Mouse (Mus musculus) urinary bladder, postnatal 25 days (tissue): ENCODE measurements around the gene Cd163.

Experiments
- DNase-seq: peaks from one replicate; pipeline ENCODE4 v3.0.0; 2022; ENCODE audit warnings: low spot score

Cd163 gene

DNA sequence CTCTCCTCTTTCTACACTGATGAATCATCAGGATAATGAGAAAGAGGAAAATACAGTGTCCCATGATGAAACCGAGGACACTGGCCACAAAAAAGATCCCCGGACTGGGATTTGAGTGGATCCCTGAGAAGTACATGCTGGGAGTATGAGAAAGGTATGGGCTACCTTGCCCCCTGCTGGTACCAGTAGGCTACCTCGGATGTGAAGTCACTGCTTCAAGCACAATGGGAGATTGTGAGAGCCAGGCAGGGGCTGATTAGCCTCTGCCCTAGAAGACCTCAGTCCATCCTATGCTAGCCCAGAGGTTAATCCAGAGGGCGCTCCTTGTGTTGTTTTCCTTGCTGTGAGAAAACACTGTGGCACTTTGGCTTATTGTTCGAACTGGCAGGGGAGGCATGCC, 59.9 kb downstream of the Cd163 start:
- no peak for DNase-seq

DNA sequence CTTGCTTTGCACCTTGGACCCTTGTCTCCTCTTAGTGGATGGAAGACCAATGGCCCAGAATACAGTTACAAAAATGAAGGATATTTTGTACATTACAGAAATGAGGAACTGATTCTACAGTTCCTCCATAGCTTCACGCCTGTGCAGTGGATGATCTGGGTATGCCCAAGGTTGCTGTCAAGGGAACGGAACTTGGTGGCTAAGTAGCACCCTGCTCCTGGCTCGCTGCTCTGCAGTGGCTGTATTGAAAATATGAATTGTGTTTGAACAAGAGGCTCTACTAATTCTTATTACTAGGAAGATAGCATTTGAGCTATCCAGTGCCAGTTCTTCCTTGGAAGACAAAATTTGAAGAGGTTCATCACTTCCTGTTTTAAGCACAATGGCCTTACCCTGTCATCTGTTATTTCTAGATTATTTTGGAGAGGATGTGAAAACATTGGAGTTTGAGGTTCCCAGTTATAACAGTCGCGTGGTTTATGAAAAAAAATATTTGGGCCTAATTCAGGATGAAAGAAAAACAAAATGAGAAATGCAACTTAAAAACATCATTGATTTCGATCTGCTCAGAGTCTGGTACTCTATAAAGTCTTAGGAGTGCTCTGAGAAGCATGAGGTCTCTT, 69.2 kb downstream of the Cd163 start:
- no peak for DNase-seq

- DNase-seq: no peak
Observed at GRCm38 (mm10) chr6:124374683-124375082, 70.2 kb downstream of the Cd163 start.

- no peak for DNase-seq
Observed at GRCm38 (mm10) chr6:124375435-124375884, 71.0 kb downstream of the Cd163 start.

- no peak for DNase-seq
Observed at GRCm38 (mm10) chr6:124376311-124376710, 71.9 kb downstream of the Cd163 start.

DNA sequence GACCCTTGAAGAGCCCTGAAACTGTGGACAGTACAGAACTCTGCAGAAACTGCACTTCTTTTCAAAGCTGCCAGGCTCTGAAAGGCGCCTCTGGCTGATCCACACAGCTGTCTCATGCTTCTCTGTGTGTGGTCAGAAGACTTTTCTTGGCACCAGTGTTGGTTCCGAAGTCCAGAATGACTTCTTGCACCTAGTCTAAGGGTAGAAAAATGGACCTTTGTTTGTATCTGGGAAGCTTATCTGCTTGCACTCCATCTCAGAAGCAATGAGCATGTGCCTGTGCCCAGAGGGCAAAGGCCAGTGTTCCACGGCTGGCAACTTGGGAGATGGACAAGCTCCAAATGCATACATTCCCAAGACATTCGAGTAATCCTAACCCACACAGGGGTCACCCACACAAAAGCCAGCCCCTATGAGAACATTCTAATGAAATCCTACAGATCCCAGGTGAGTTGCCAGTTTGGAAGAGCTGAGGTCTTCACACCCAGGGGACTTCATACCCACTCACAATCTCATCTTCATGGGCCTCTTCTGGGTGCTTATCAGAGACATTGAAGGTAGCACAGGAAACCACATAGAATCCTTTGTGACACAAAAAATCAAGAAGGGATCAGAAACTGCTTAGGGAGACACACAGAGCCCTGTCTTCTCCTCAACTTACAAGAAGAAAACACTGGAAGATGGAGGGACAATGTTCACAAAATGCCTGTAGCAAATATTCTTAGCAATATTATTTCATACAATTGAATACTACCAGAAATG, 73.2 kb downstream of the Cd163 start:
- DNase-seq: no peak

DNA sequence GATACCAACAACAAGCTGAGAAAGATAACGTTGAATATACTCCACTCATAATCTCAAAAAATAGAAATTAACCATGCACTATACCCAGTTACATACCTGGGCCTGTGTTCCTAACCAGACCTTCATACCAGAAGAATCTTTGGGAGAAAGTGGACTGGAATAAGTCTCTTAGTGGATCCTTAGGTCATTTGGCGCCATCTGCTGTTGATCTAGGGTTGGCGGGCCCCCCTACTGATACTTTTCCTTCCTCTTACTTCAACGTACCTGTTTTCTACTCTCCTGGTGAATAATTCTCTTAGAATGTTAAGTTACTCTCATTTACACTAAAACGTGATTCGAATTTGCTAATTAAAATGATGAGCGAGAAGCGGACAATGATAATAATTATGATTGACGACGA, 74.9 kb downstream of the Cd163 start:
- peak; percentile 22 for DNase-seq
